Mouse (Mus musculus) brain, adult 2 months (tissue): ENCODE results near the gene Aph1b.
A peak's percentile ranks its signal among the peaks of the same experiment; 100 is the strongest.
"Not testable (repeated sequence)": the region's sequence is repeated elsewhere in the genome, so short reads cannot be mapped to it uniquely, and the experiment has no call there.

Source experiments
- DNase-seq: peaks from one replicate; pipeline ENCODE4 v3.0.0; 2011; ENCODE audit warnings: low read depth, low spot score

The Aph1b gene

GRCm38 (mm10) chr9:66795464-66796324 is at the start of gene Aph1b:
Aph1b (minus strand) TSS chr9:66795490.
- peak; percentile 99 for DNase-seq

GRCm38 (mm10) chr9:66835097-66835480 is 39.8 kb upstream of the Aph1b start:
- no peak for DNase-seq

DNA sequence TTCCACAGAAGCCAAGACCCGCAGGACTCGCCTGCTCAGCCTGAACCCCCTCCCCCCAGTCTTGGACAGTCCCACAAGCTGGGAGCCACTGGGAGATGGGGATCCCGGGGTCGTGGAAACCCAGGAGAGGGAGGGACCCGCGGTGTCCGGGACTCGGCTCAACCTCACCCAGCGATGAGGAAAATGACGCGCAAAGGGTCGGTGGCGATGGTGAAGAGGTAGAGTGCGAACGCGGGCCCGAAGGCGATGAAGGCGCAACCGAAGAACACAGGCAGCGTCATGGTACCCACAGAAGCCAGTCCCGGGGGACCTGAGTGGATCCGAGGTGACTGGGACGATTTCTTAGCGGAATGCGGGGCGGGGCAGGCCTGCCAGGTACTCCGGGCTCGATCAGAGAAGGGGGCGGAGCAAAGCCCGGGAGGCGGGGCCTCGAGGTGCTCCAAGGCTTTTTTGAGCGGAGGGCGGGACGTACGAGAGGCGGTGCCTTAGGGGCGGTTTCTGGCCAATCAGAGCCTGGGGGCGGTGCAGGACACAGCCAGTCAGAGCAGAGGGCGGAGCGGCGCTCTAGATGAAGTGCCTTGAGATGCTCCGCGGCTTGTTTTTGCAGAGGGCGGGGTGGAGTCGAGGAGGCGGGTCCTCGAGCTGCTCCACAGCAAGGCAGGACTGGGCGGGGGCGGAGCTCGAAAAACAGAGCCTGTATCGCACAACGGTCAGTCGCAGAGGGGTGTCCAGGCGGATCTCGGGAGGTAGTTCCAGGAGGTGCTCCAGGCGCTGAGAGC is 39.2 kb upstream of the Aph1b start, which contains the start of gene Aph1c:
Gene Aph1c, minus strand, starts transcription at position 409 of the 779 bp plus-strand sequence.
- peak; percentile 100 for DNase-seq

DNA sequence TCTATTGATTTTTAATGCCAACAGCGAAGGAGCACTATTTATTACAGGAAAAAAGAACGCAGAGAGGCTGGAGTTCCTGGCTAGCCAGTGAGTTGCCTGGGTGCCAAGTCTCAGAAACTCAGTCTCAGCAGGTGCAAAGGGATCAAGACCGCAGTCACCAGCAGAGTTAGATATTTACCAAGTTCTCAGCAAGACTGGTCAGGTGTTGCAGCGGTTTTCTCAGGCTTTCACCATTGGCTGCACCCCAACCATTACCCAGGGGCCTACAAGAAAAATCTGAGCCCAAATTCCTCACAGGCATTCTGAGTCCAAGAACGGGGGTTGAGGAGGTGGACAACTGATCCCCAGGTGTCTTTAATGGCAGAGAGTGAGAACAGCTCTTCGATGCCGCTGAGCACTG is 38.6 kb upstream of the Aph1b start:
- DNase-seq, result peak; percentile 39

DNA sequence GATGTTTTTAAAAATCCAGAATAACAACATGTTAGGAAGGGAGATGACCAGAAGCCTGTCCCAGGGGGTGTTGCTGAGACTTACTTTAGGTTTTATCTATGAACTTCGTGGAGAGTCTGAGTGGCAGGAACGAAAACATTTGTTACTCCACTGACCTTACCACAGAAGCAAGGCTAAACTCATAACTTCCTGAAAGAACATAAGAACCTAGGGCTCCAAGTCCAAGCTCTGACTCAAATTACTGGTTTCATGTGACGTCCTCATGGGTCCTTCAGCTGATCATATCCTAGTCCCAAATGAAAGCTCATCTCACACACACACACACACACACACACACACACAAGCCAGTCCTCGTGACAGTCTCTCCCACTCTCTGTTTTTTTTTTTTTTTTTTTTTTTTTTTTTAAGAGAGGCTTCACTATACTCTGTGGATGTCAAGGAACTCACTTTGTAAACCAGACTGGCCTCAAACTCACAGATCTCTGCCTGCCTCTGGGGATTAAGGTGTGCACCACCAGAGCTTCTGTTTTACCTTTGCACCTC is 37.1 kb upstream of the Aph1b start:
- DNase-seq, result no peak

DNA sequence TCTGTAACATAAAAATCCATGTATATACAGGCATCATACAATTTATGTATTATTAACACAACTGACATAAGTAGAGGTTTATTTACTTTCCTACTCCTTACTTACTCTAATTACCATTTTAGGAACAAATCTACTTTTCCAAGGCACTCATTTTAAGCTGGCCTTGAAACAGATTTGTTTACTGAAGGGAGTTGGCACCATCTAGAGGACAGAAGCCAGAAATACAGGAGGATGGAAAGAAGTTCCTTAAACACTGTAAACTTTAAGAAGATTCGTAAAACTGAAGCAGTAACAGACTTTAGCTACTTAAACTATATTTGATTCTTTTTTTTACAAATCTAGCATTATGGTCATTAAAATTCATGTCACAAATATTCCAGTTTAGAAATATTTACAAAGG is 30.7 kb upstream of the Aph1b start:
- peak; percentile 88 for DNase-seq

- DNase-seq, result not testable (repeated sequence)
These were observed 27.0 kb upstream of the Aph1b start for GRCm38 (mm10) chr9:66822255-66822654.

DNA sequence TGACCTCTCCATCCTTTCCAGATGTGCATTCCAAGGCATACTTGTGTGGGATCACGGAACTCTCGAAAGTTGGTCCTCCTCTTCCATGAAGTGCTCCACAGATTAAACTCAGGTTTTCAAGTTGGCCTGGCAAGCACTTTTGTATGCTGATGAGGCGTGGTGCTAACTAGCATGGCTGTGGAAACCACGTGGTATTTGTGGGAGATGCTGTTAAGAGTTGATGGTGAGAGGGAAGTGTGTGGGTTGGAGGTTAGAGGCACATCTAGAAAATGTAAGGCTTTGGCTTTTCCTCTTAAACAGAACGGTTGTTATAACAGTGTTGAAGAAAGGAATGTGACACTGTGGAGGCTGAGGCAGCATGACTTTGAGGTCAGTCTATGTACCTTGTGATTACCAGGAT is 25.7 kb upstream of the Aph1b start:
- DNase-seq, result peak; percentile 16

- DNase-seq, result peak; percentile 18
These were observed 18.1 kb upstream of the Aph1b start for GRCm38 (mm10) chr9:66813392-66813791.

DNA sequence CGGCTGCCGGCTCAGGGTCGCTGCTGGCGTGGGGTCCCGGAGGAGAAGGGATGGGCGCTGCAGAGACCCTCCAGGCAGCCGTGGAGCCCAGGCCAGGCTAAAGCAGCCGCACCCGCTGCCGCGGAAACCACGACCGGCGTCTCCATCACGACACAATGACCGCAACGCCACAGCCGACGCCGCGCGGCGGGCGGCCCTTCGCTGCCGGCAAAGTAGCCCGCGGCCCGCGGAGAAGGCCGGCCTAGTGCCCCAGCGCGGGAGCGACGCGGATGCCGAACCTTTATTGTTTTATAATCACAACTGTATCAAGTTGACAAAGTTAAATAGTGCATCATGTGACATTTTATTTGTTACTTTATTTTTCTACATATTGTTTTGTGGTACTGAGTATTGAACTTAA is 10.7 kb upstream of the Aph1b start:
- not testable (repeated sequence) for DNase-seq

GRCm38 (mm10) chr9:66801947-66802346 is 6.7 kb upstream of the Aph1b start:
- DNase-seq, result no peak

DNA sequence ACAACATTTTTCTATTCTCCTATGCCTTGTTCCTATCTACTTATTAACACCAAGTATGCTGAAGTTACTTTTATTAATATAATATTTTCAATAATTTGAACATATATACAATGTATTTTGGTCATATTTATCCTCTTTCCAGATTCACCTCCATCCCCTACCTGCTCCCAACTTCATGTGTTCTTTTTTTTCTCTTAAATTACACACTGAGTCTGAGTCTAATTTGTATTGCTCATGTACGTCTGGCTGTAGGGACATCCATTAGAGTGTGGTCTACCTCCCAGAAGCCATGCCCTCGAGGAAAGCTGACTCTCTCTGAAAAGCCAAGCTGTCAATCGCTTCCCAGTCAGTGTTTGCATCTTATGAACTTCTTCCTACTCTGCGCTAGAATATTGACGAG is 1.4 kb upstream of the Aph1b start, which contains the start of gene Gm10647:
Gene Gm10647, plus strand, starts transcription at position 301 of the 400 bp plus-strand sequence.
- no peak for DNase-seq

DNA sequence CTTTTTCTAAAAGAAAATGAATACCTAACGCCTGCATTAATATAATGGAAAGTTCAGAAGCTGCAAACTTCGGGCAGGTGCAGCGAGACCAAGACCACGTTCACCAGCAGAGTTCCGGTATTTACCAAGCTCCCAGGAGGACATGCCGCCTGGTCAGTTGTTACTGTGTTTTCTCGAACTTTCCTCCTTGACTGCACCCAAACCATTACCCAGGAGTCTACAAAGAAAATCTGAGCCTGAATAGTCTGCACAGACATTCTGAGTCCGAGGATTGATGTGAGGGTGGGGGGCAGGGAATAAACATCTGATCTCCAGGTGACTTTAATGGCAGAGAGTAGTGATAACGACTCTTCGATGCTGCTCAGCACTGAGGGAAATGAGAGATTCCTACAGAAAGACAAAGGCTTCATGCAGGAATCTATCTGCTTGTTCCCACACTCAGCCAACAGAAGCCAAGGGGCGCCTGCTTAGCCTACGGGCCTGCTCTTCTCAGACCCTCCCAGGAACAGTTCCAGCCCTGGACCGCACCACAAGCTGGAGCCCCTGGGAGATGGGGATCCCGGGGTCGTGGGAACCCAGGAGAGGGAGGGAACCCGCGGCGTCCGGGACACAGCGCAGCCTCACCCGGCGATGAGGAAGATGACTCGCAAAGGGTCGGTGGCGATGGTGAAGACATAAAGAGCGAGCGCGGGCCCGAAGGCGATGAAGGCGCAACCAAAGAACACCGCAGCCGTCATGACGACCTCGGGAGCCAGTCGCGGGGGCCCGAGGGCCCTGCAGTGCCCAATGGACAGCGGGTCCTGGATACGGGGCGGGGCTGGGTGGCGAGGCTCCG is 444 bp downstream of the Aph1b start:
- DNase-seq, result no peak

GRCm38 (mm10) chr9:66787821-66788220 is 7.5 kb downstream of the Aph1b start:
- DNase-seq, result peak; percentile 88

- not testable (repeated sequence) for DNase-seq
These were observed 10.7 kb downstream of the Aph1b start for GRCm38 (mm10) chr9:66784552-66784951.

DNA sequence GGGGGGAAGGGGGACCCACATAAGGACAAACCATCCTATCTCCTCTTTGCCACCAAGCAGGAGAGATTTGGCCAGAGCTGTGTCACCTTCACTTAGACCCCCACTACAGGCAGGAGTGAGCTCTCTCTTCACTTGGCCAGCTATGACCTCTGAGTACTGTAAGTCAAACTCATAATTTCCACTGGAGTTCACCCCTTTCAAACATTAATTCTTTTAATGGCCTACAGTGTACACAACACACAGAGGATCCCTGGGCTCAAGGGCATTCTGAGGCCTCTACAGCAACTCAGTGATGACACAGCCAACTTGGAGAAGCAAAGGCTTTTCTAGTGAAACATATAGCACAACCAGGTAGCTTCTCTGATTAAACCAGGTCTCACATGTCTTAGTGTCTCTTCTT is 24.6 kb downstream of the Aph1b start:
- DNase-seq, result no peak

DNA sequence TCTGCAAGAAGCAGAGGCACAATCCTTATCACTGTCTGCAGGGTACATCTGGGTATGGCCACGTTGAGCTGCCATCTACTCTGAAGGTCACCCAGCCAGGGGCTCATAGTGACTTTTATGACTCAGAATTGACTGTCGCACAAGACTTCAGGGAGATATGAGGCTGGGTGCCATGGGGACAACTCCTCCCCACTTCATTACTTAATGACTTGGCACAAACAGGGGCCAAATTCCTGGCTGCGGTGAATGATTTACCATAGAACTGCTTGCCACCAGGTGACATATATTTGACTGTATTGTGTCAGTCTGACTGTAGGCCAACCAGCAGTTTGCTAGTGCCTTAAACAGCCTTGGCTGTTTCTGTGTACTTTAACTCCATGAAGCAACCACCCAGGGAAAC is 26.0 kb downstream of the Aph1b start:
- no peak for DNase-seq

DNA sequence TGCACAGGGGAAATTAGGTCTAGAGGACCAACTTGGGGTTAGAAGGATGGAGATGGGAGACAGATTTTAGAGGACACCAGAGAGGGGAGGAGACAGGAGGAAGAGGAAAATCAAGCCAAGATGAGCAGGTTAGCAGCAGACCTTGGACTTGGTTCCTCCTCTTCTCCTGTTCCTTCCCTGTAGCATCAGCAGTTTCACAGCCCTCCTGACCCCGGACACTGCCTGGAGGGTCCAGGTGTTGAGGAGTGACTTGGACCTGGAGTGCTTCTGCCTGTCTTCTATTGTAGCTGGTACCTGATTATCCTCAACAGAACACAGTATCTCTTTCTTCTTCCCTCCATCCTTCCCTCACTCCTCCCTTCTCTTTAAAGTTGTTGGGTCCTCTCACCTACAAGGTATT is 26.6 kb downstream of the Aph1b start:
- no peak for DNase-seq

- no peak for DNase-seq
These were observed 34.3 kb downstream of the Aph1b start for GRCm38 (mm10) chr9:66760991-66761390.

- peak; percentile 90 for DNase-seq
These were observed 42.4 kb downstream of the Aph1b start for GRCm38 (mm10) chr9:66752849-66753248.

DNA sequence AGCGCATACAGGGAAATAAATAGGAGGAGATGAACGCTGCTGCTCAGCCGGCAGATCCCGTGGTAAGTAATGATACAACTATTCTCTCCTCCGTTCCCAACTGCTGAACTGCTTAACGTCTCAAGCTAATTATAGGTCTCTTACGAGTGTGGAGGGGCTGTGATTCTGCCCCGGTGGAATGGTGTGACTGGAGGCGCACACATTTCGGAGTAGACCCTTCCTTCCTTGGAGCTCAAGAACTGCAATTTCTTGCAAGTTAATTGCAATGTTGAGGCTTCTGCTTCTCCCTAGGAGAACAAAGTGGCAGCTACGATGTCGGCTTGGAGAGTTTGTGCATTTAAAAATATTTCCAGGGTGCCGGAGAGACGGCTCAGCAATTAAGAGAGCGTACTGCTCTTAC is 46.9 kb downstream of the Aph1b start:
- DNase-seq, result peak; percentile 88
